In the genomic region with DNA sequence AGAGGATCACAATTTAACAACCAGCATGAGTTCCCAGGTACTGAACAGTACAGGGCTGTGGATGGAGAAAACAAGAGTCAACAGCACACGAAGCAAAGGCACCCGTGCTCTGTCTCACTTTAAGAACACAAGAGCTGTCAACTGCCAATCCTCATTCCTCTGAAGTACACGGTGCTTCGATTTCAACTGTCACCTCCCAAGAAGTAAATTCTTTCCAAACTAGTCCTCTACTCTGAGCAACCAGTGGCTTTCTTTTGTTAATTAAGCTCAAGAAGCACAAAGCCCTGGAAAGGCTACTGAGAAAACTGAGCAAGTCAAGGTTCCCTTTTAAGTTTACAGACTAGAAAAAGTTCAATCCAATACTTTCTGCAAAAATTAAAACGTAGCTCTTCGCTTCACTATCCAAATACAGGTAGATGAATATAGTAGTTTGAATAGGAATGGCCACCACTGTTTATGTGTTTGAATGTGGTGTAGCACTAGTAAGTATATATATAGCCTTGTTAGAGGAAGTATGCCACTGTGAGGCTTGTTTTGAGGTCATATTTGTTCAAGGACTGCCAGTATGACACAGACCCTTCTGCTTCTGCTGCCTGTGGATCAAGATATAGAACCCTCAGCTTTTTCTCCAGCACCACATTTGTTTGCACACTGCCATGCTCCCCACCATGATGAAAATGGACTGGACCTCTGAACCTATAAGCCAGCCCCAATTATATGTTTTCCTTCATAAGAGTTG, we compare ENCODE assay signal across 19 mouse cellular contexts. TPM values are rescaled to one million over a fixed set of nuclear protein-coding genes. Genes with fewer than 3 reads are reported as not detected.
DNase-seq lines count a peak whose midpoint lies in the region; ATAC-seq and TF ChIP-seq lines count a peak whose summit lies in the region.
"Had no signal": no experiment of that assay in that cellular context is flagged by ENCODE, and none has a peak within 500 bp of the region (broad histone marks: within the 10 kb centered on the region; RNA-seq: fewer than 3 reads in every experiment).

No protein-coding gene starts in this region.

- H3K4me2 ChIP-seq in heart, embryonic 11.5 days, result peak overlapping the region; percentile 2; the same call in 1 of the 2 replicates
- H3K4me2 ChIP-seq in forebrain, embryonic 13.5 days, result no peak overlapping the region
- H3K4me2 ChIP-seq: forebrain, embryonic 15.5 days; intestine, embryonic 15.5 days had no signal

- no peak for TF ChIP-seq EP300 in heart, adult 2 months (IDR thresholded peaks at IDR 0.05; ENCODE audit: insufficient read depth, low read depth, low read length)

- WGBS in heart, embryonic 11.5 days (ENCODE audit: insufficient replicate concordance), result 59% methylated on average over 6 of the region's 6 CpGs
- WGBS in heart, adult 2 months, result 52% methylated on average over 6 of the region's 6 CpGs
- WGBS in forebrain, embryonic 13.5 days, result 59% methylated on average over 6 of the region's 6 CpGs

- H3K79me2 ChIP-seq in heart, adult 2 months (replicated peaks; ENCODE audit: control insufficient read depth, insufficient read depth, low read length), result peaks cover 11% of the 10 kb centered on the region

- H3K9ac ChIP-seq in heart, embryonic 11.5 days (ENCODE audit: low read depth, low read length), result no peak overlapping the region
- H3K9ac ChIP-seq in heart, adult 2 months (ENCODE audit: low read depth, low read length), result no peak overlapping the region
- no peak overlapping the region for H3K9ac ChIP-seq in forebrain, embryonic 13.5 days
- H3K9ac ChIP-seq: forebrain, embryonic 15.5 days; intestine, embryonic 15.5 days had no signal

- no peak overlapping the region for H3K4me3 ChIP-seq in heart, embryonic 11.5 days (ENCODE audit: low read depth, low read length)
- no peak overlapping the region for H3K4me3 ChIP-seq in heart, adult 2 months
- no peak overlapping the region for H3K4me3 ChIP-seq in left cerebral cortex, adult 2 months
- peak overlapping the region; percentile 73 for H3K4me3 ChIP-seq in megakaryocyte, embryonic 14.5 days (replicated peaks)
- H3K4me3 ChIP-seq in forebrain, embryonic 13.5 days, result no peak overlapping the region
- H3K4me3 ChIP-seq: forebrain, embryonic 15.5 days; intestine, embryonic 15.5 days had no signal

- ATAC-seq in heart, embryonic 11.5 days (replicated peaks; ENCODE audit: insufficient number of reproducible peaks, low FRiP score, low TSS enrichment), result no peak
- no peak for ATAC-seq in forebrain, embryonic 13.5 days
- ATAC-seq: forebrain, embryonic 15.5 days; intestine, embryonic 15.5 days; midbrain, embryonic 16.5 days had no signal

- H3K36me3 ChIP-seq in heart, embryonic 11.5 days (ENCODE audit: control insufficient read depth, insufficient read depth, low read length), result peaks cover 8% of the 10 kb centered on the region
- H3K36me3 ChIP-seq in heart, adult 2 months (ENCODE audit: control insufficient read depth, insufficient read depth, low read length), result peaks cover 56% of the 10 kb centered on the region
- H3K36me3 ChIP-seq in megakaryocyte, embryonic 14.5 days (replicated peaks; ENCODE audit: low read length), result peaks cover 36% of the 10 kb centered on the region
- peaks cover 31% of the 10 kb centered on the region for H3K36me3 ChIP-seq in forebrain, embryonic 13.5 days (ENCODE audit: poor library complexity, severe bottlenecking)

- no peak for TF ChIP-seq CTCF in heart, adult 2 months (IDR thresholded peaks at IDR 0.05)
- no peak for TF ChIP-seq CTCF in left cerebral cortex, adult 2 months (IDR thresholded peaks at IDR 0.05)

- no peaks in the 10 kb centered on the region for H3K9me3 ChIP-seq in heart, embryonic 11.5 days (replicated peaks; ENCODE audit: control insufficient read depth, low read length)
- no peaks in the 10 kb centered on the region for H3K9me3 ChIP-seq in megakaryocyte, embryonic 14.5 days
- H3K9me3 ChIP-seq in forebrain, embryonic 13.5 days (replicated peaks), result no peaks in the 10 kb centered on the region
- H3K9me3 ChIP-seq: forebrain, embryonic 15.5 days; G1E; intestine, embryonic 15.5 days had no signal

- no peak for DNase-seq in heart, adult 2 months
- DNase-seq in left cerebral cortex, adult 2 months (ENCODE audit: extremely low spot score in 1 of 2, low spot score in 2 of 2), result no peak
- DNase-seq in left cerebral cortex, adult 11 months (ENCODE audit: low spot score), result no peak
- DNase-seq in R1 (ENCODE audit: low read depth, low spot score), result peak; percentile 68
- no peak for DNase-seq in urinary bladder, postnatal 36 days (ENCODE audit: low spot score in 2 of 2)
- DNase-seq: adrenal gland, postnatal 14 days; cerebellum, adult 8-10 months; embryo, embryonic 11 days; heart, postnatal 14 days; lung, adult 18-20 months; right cerebral cortex, postnatal 4 days; thymus, postnatal 25 days had no signal

- intact Hi-C loops in heart, adult 2 months (cut with DNase I), result no loop called here
- intact Hi-C loops in left cerebral cortex, adult 2 months (cut with DNase I), result no loop called here

- no peaks in the 10 kb centered on the region for H3K27me3 ChIP-seq in heart, embryonic 11.5 days (ENCODE audit: control insufficient read depth, insufficient read depth, low read length)
- no peaks in the 10 kb centered on the region for H3K27me3 ChIP-seq in heart, adult 2 months (ENCODE audit: control insufficient read depth, insufficient read depth, low read length)
- no peaks in the 10 kb centered on the region for H3K27me3 ChIP-seq in megakaryocyte, embryonic 14.5 days (replicated peaks)
- H3K27me3 ChIP-seq in forebrain, embryonic 13.5 days, result no peaks in the 10 kb centered on the region
- H3K27me3 ChIP-seq: forebrain, embryonic 15.5 days; intestine, embryonic 15.5 days had no signal

- H3K4me1 ChIP-seq in heart, embryonic 11.5 days (ENCODE audit: control insufficient read depth, insufficient read depth, low read length), result peaks cover 38% of the 10 kb centered on the region
- H3K4me1 ChIP-seq in heart, adult 2 months (ENCODE audit: control insufficient read depth, insufficient read depth, low read length), result peaks cover 33% of the 10 kb centered on the region
- H3K4me1 ChIP-seq in megakaryocyte, embryonic 14.5 days, result peaks cover 84% of the 10 kb centered on the region
- H3K4me1 ChIP-seq in forebrain, embryonic 13.5 days, result peaks cover 49% of the 10 kb centered on the region

- 0 out of 2 replicates have a peak overlapping the region, but pooled peaks have one; percentile 29 for H3K27ac ChIP-seq in heart, embryonic 11.5 days (ENCODE audit: low read depth, low read length)
- no peak overlapping the region for H3K27ac ChIP-seq in heart, adult 2 months
- 0 out of 2 replicates have a peak overlapping the region, but pooled peaks have one; percentile 36 for H3K27ac ChIP-seq in left cerebral cortex, adult 2 months
- H3K27ac ChIP-seq in forebrain, embryonic 13.5 days, result no peak overlapping the region
- H3K27ac ChIP-seq: forebrain, embryonic 15.5 days; intestine, embryonic 15.5 days had no signal

- TF ChIP-seq POLR2A in heart, adult 2 months (IDR thresholded peaks at IDR 0.05; ENCODE audit: insufficient read depth, low read depth, low read length), result no peak

RNA-seq across cellular contexts. Expression of gene Fam168b, which starts 4.7 kb away (rescaled TPM):
- polyA plus RNA-seq in heart, embryonic 11.5 days (2014; fragmentation: Nextera tagmentation; extraction: Ambion mirVana), result 33.0 and 53.4 TPM in 2 replicates
- 10 to 100 TPM; 47.6 to 50.6 TPM for total RNA-seq in heart, adult 2 months (2021)
- 148 and 155 TPM in 2 replicates for polyA plus RNA-seq in heart, adult 2 months (2012; rRNA removed)
- 100 to 1,000 TPM; 233 to 241 TPM for total RNA-seq in left cerebral cortex, adult 2 months (2021)
- polyA plus RNA-seq in megakaryocyte, embryonic 14.5 days (2012; ENCODE audit: insufficient read depth, low replicate concordance), result 43.9 and 103 TPM in 2 replicates
- 126 and 137 TPM in 2 replicates for polyA plus RNA-seq in forebrain, embryonic 13.5 days (2015; fragmentation: Nextera tagmentation; extraction: Ambion mirVana)

RNA-seq across cellular contexts. Expression of gene Plekhb2, which starts 11.7 kb away (rescaled TPM):
- 58.0 and 62.3 TPM in 2 replicates for polyA plus RNA-seq in heart, embryonic 11.5 days (2014; fragmentation: Nextera tagmentation; extraction: Ambion mirVana)
- 100 to 1,000 TPM; 102 to 117 TPM for total RNA-seq in heart, adult 2 months (2021)
- 72.7 and 108 TPM in 2 replicates for polyA plus RNA-seq in heart, adult 2 months (2012; rRNA removed)
- 100 to 1,000 TPM; 255 to 290 TPM for total RNA-seq in left cerebral cortex, adult 2 months (2021)
- polyA plus RNA-seq in megakaryocyte, embryonic 14.5 days (2012; ENCODE audit: insufficient read depth, low replicate concordance), result 1.9 and 2.3 TPM in 2 replicates
- polyA plus RNA-seq in forebrain, embryonic 13.5 days (2015; fragmentation: Nextera tagmentation; extraction: Ambion mirVana), result 53.1 and 61.6 TPM in 2 replicates

Comparison
In these comparisons a context has a peak if more than half of its experiments do, and no peak if none do; other contexts are left out.
1. H3K27ac ChIP-seq: peak in heart, embryonic 11.5 days (single experiment) and left cerebral cortex, adult 2 months (single experiment); none in heart, adult 2 months (single experiment) and forebrain, embryonic 13.5 days (single experiment).
2. RNA of gene Plekhb2, which starts 11.7 kb away (polyA plus RNA-seq): 72.7 to 108 TPM in heart, adult 2 months, 58.0 to 62.3 TPM in heart, embryonic 11.5 days and 53.1 to 61.6 TPM in forebrain, embryonic 13.5 days; 1.9 to 2.3 TPM in megakaryocyte, embryonic 14.5 days; every median in the first group is over 10 times any median in the second.